Mouse (Mus musculus) liver, postnatal 0 days (tissue): Measurements from ENCODE around the gene Ano8.

Experiments
- CTCF ChIP-seq: sonication (generic); IDR thresholded peaks from 2 replicates; pipeline ENCODE4 v1.5.1; 2016; ENCODE audit warnings: antibody characterized with exemption, low read depth
- EP300 ChIP-seq: IDR thresholded peaks from 2 replicates; pipeline ENCODE4 v1.6.1; 2016; ENCODE audit warnings: antibody characterized with exemption, low read depth, mild to moderate bottlenecking

DNA sequence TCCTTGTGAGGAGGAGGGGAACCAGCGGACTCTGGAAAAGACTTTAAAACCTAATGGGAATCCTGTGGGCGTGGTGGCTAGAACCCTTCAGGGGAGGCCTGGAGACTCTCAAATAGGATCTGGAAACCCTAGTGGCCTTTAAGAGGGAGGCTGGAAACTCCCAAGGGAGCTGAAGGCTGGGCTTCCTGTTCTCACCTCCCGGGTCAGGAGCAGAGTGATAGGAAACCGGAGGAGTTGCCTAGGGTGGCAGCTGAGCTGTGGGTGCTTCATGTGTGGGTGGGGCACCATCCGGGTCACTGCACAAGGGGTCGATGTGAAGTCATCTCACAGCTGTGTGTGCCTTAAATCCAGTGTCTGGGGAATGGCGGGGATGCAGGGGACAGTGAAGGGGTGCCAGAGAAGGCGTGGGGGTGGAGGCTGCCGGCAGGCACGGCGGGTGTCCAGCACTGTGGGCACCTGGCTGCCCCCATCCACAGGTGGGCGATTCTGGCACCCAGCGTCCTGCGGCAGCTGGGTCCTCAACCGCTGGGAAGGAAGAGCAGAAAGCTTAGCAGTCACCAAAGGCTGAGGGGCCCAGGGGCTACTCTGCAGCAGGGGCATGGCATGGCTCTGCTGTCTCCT is 12.2 kb upstream of the Ano8 start:
- TF ChIP-seq CTCF (no peak), EP300 (no peak)
